8 mouse cellular contexts compared by ENCODE assay signal in the genomic region with DNA sequence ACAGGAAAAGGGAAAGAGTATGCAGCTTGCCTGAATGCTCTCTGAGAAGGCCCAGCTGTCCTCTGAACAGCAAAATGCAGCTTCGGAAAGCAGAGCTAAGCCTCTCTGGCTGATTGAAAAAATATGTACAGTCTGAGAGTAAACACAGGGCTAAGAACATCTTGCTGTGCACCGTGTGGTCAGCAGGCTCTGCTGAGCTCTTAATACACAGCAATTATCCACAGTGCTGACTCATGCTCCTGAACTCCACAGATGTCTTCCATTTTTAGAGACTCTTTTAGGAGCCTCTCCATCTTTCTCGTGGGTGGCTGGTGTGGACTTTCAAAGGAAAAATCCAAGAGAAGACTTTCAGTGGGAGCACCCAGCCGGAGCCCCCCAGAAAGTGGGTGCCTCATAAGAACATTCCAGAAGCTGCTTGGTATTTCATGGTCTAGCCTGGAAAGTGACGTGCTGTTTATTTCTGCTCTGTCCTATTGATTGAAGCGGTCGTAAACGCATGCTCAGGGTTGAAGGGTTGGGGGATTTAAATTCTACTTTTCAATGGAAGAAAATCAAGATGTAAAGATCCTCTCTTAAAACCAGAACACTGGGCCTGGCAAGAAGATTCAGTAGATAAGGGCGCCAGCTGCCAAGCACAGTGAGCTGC.
DNase-seq lines count a peak whose midpoint lies in the region; ATAC-seq lines count a peak whose summit lies in the region.

No protein-coding gene starts in this region.

- WGBS in heart, embryonic 15.5 days = 57% methylated on average over 9 of the region's 9 CpGs
- 71% methylated on average over 9 of the region's 9 CpGs for WGBS in heart, embryonic 10.5 days
- 42% methylated on average over 9 of the region's 9 CpGs for WGBS in limb, embryonic 12.5 days

- DNase-seq in heart, embryonic 10.5 days (ENCODE audit: low spot score) = no peak
- DNase-seq in right cerebral cortex, adult 2 months (ENCODE audit: low spot score in 2 of 2) = peak; percentile 37 to 46
- no peak for DNase-seq in right cerebral cortex, postnatal 4 days
- no peak for DNase-seq in liver
- no peak for DNase-seq in ovary, postnatal 10 days (ENCODE audit: low spot score)
- DNase-seq in gastrocnemius, postnatal 14 days = no peak

- H3K36me3 ChIP-seq in heart, embryonic 15.5 days = no peaks in the 10 kb centered on the region
- no peaks in the 10 kb centered on the region for H3K36me3 ChIP-seq in heart, embryonic 10.5 days
- H3K36me3 ChIP-seq in limb, embryonic 12.5 days = no peaks in the 10 kb centered on the region

- no peak overlapping the region for H3K9ac ChIP-seq in heart, embryonic 15.5 days
- no peak overlapping the region for H3K9ac ChIP-seq in limb, embryonic 12.5 days (replicated peaks)

- H3K27ac ChIP-seq in heart, embryonic 15.5 days = peak overlapping the region; percentile 27; the same call in 1 of the 2 replicates
- H3K27ac ChIP-seq in heart, embryonic 10.5 days = no peak overlapping the region
- H3K27ac ChIP-seq in limb, embryonic 12.5 days = peak overlapping the region; percentile 64

- H3K4me1 ChIP-seq in heart, embryonic 15.5 days (replicated peaks) = peaks cover 10% of the 10 kb centered on the region; the same call in 1 of the 2 replicates
- peaks cover 27% of the 10 kb centered on the region for H3K4me1 ChIP-seq in heart, embryonic 10.5 days
- peaks cover 39% of the 10 kb centered on the region; the same call in 1 of the 2 replicates for H3K4me1 ChIP-seq in limb, embryonic 12.5 days (replicated peaks)

- H3K4me3 ChIP-seq in heart, embryonic 15.5 days = no peak overlapping the region
- H3K4me3 ChIP-seq in heart, embryonic 10.5 days = no peak overlapping the region
- no peak overlapping the region for H3K4me3 ChIP-seq in limb, embryonic 12.5 days (replicated peaks)

- no peaks in the 10 kb centered on the region for H3K27me3 ChIP-seq in heart, embryonic 15.5 days
- H3K27me3 ChIP-seq in heart, embryonic 10.5 days (ENCODE audit: insufficient read depth, poor library complexity, severe bottlenecking) = no peaks in the 10 kb centered on the region
- 0 out of 2 replicates have a peak, but pooled peaks cover 3% of the 10 kb centered on the region for H3K27me3 ChIP-seq in limb, embryonic 12.5 days

- H3K4me2 ChIP-seq in heart, embryonic 15.5 days = no peak overlapping the region
- H3K4me2 ChIP-seq in limb, embryonic 12.5 days = no peak overlapping the region

- intact Hi-C loops in gastrocnemius, postnatal 14 days (cut with DNase I; ENCODE audit: low total_unique reads) = no loop called here

- 0 out of 2 replicates have a peak, but pooled peaks have one; percentile 27 for ATAC-seq in heart, embryonic 15.5 days (replicated peaks; ENCODE audit: insufficient number of reproducible peaks, insufficient read depth, low FRiP score, low read depth)
- ATAC-seq in limb, embryonic 12.5 days (ENCODE audit: insufficient number of reproducible peaks, insufficient read depth, low FRiP score, low TSS enrichment, low read depth) = peak; percentile 89

- H3K9me3 ChIP-seq in heart, embryonic 15.5 days (replicated peaks) = no peaks in the 10 kb centered on the region
- no peaks in the 10 kb centered on the region for H3K9me3 ChIP-seq in heart, embryonic 10.5 days
- no peaks in the 10 kb centered on the region for H3K9me3 ChIP-seq in limb, embryonic 12.5 days

Comparison
In these comparisons a context has a peak if more than half of its experiments do, and no peak if none do; other contexts are left out.
1. DNase-seq: peak in right cerebral cortex, adult 2 months (2 of 2); none in heart, embryonic 10.5 days (single experiment), right cerebral cortex, postnatal 4 days (single experiment), liver (single experiment), ovary, postnatal 10 days (single experiment) and gastrocnemius, postnatal 14 days (single experiment).